Mouse (Mus musculus) ES-E14 (cell line): Measurements from ENCODE around the gene Itpa. TPM values are rescaled to one million over a fixed set of nuclear protein-coding genes. Genes with fewer than 3 reads are reported as not detected.

Source experiments
- DNase-seq: peaks from one replicate; pipeline ENCODE4 v3.0.0-alpha.2; 2013; ENCODE audit warnings: low read depth, low spot score
- H3K27ac ChIP-seq: 2 replicates; pipeline ENCODE4 v1.5.1; 2012; ENCODE audit warnings: low read depth, mild to moderate bottlenecking, low read length, moderate library complexity, mixed read lengths; ENCODE audit not compliant: poor library complexity, insufficient read depth, severe bottlenecking
- H3K36me3 ChIP-seq: 2 replicates; pipeline ENCODE4 v1.6.1; 2012; ENCODE audit warnings: mild to moderate bottlenecking, low read length, moderate library complexity, mixed read lengths; ENCODE audit not compliant: control insufficient read depth, poor library complexity, insufficient read depth, severe bottlenecking
- H3K4me1 ChIP-seq, 2 experiments: fragments of 150-350 bp in 1 of 2; sonication (generic) in 1 of 2; 2 replicates each; pipeline ENCODE4 v1.6.1; 2012; ENCODE audit warnings: low read length in 2 of 2, mild to moderate bottlenecking in 1 of 2, mixed read lengths in 1 of 2; ENCODE audit not compliant: control insufficient read depth in 2 of 2, insufficient read depth in 2 of 2, poor library complexity in 1 of 2
- H3K4me3 ChIP-seq, 2 experiments: fragments of 150-350 bp in 1 of 2; sonication (generic) in 1 of 2; 2 replicates each; pipeline ENCODE4 v1.5.1; 2012; ENCODE audit warnings: low read length in 2 of 2, low read depth in 1 of 2, mild to moderate bottlenecking in 1 of 2, mixed read lengths in 1 of 2; ENCODE audit not compliant: insufficient read depth in 1 of 2, poor library complexity in 1 of 2, severe bottlenecking in 1 of 2
- H3K9ac ChIP-seq: 2 replicates; pipeline ENCODE4 v1.6.1; 2012; ENCODE audit warnings: low read depth, mild to moderate bottlenecking, low read length, mixed read lengths; ENCODE audit not compliant: poor library complexity, insufficient read depth, severe bottlenecking
- H3K9me3 ChIP-seq: fragments of 150-350 bp; sonication (generic); 2 replicates; pipeline ENCODE4 v1.6.1; 2012; ENCODE audit warnings: low read depth, mild to moderate bottlenecking, low read length; ENCODE audit not compliant: control insufficient read depth, insufficient read depth
- CHD2 ChIP-seq: IDR thresholded peaks from 2 replicates; pipeline ENCODE4 v1.6.1; 2014; ENCODE audit warnings: mild to moderate bottlenecking, low read depth, low read length, inconsistent platforms
- HCFC1 ChIP-seq: IDR thresholded peaks from 2 replicates; pipeline ENCODE4 v1.6.1; 2012; ENCODE audit warnings: low read length, inconsistent platforms, borderline replicate concordance; ENCODE audit not compliant: insufficient read depth
- MAFK ChIP-seq: IDR thresholded peaks from 2 replicates; pipeline ENCODE4 v1.6.1; 2014; ENCODE audit warnings: mild to moderate bottlenecking, low read depth, low read length, inconsistent platforms; ENCODE audit not compliant: insufficient read depth
- ZC3H11A ChIP-seq: IDR thresholded peaks from 2 replicates; pipeline ENCODE4 v1.6.1; 2012; ENCODE audit warnings: low read depth, mild to moderate bottlenecking, inconsistent platforms, low read length, borderline replicate concordance
- ZNF384 ChIP-seq: IDR thresholded peaks from 2 replicates; pipeline ENCODE4 v1.6.1; 2012; ENCODE audit warnings: low read depth, low read length, inconsistent platforms
- in situ Hi-C, 2 experiments: fragments of 600-800 bp; cut with MboI; formaldehyde crosslinking; loops; one replicate each; pipeline ENCODE4 v1.15.1; 2025; ENCODE audit warnings: low sequenced_read_pairs in 2 of 2, inconsistent platforms in 1 of 2; ENCODE audit not compliant: unreplicated experiment in 2 of 2
- total RNA-seq: library from RNA; depleted of rRNA; stranded (reverse); fragments of 300-350 nt; gene quantifications from 2 replicates; pipeline ENCODE4 v1.2.3, GENCODE M21; 2012

Itpa gene
- total RNA-seq, 1 experiment = 83.4 TPM

GRCm38 (mm10) chr2:130641351-130642025 is 25.9 kb upstream of the Itpa start:
- Histone ChIP-seq H3K27ac (no peak overlapping the region), H3K4me3 (no peak overlapping the region), H3K9me3 (no peaks in the 10 kb centered on the region), H3K36me3 (no peaks in the 10 kb centered on the region), H3K4me1 (peaks cover 0 to 10% of the 10 kb centered on the region in 2 experiments; a peak in 2 of 4 replicates), H3K9ac (no peak overlapping the region)
- in situ Hi-C loops = no loop called here
- no peak for TF ChIP-seq CHD2
- no peak for TF ChIP-seq MAFK
- no peak for TF ChIP-seq ZNF384
- TF ChIP-seq HCFC1 = no peak
- TF ChIP-seq ZC3H11A = no peak
- DNase-seq = no peak

- Histone ChIP-seq H3K27ac (no peak overlapping the region), H3K36me3 (no peaks in the 10 kb centered on the region), H3K9ac (peak overlapping the region; percentile 85), H3K4me1 (peaks cover 0 to 5% of the 10 kb centered on the region in 2 experiments; a peak in 2 of 4 replicates), H3K4me3 (peak overlapping the region; percentile 92 to 98), H3K9me3 (no peaks in the 10 kb centered on the region)
- in situ Hi-C loops = no loop called here
- DNase-seq = no peak
- TF ChIP-seq ZC3H11A = no peak
- TF ChIP-seq MAFK = no peak
- no peak for TF ChIP-seq CHD2
- no peak for TF ChIP-seq HCFC1
- TF ChIP-seq ZNF384 = no peak
These were observed 25.2 kb upstream of the Itpa start for GRCm38 (mm10) chr2:130642197-130642660.

DNA sequence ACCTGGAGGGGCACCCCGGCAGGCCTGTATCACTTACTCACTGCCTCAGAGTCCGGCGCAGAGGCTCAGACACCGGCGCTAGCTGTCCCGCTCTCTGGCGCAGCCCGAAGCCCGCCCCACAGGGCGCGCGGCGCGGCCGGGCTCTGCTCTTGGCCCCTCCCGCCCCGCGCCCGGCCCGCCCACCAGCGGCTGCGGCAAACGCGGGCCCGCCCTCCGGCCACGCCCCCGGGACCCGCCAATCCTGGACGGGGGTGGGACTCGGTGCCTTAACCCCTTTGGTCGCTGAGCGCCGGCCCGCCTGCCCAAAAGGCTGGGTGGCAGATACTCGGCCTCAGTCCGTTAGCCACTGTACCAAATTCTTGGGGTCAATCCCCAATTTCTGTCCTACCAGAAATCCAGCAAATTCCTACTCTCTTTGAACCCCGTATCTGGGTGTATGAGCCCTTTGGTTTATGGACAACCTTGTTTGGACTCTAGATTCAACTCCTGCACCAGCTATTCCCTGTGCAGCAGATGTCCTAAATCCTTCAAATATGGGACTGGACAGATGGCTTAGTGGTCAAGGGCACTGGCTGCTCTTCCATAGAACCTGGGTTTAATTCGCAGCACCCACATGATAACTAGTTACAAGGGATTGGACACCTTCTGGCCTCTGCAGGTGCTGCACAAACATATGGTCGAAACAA is 24.6 kb upstream of the Itpa start, which contains the start of gene Lzts3:
Lzts3 (minus strand) TSS at position 120 of the 686 bp plus-strand sequence.
- TF ChIP-seq HCFC1 (no peak), ZNF384 (no peak), ZC3H11A (no peak), MAFK (no peak), CHD2 (no peak)
- in situ Hi-C loops = no loop called here
- peak; percentile 76 for DNase-seq
- H3K4me1 ChIP-seq = peaks cover 0 to 5% of the 10 kb centered on the region in 2 experiments; a peak in 2 of 4 replicates
- H3K4me3 ChIP-seq = peak within 1 kb of the TSS; percentile 92 to 98
- H3K36me3 ChIP-seq = no peaks in the 10 kb centered on the region
- no peak within 1 kb of the TSS for H3K27ac ChIP-seq
- no peaks in the 10 kb centered on the region for H3K9me3 ChIP-seq
- H3K9ac ChIP-seq = peak within 1 kb of the TSS; percentile 85

DNA sequence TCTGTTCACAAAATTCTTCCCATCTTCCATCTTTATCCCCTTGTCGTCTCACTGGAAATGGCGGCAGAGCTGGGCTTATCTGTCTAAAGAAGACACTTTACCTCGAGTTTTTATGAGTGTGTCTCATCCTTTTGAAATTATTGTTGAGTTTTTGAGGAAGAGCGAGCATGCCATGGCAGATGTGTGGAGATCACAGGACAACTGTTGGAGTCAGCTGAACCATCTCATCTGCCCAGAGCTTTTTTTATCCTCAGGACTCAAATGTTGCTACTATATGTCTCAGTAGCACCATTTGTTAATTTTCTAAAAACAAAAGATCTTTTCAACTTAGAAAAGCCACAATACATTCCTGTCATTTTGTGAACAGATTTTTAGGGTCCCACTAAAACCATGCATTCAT is 22.2 kb upstream of the Itpa start:
- Histone ChIP-seq H3K9ac (no peak overlapping the region), H3K4me3 (no peak overlapping the region), H3K27ac (no peak overlapping the region), H3K4me1 (peaks cover 0 to 3% of the 10 kb centered on the region in 2 experiments; a peak in 2 of 4 replicates), H3K9me3 (no peaks in the 10 kb centered on the region), H3K36me3 (no peaks in the 10 kb centered on the region)
- DNase-seq = no peak
- in situ Hi-C loops = no loop called here
- no peak for TF ChIP-seq ZC3H11A
- TF ChIP-seq CHD2 = no peak
- TF ChIP-seq MAFK = no peak
- TF ChIP-seq HCFC1 = no peak
- no peak for TF ChIP-seq ZNF384
